Mouse (Mus musculus): ENCODE measurements around the gene Eed. TPM values are rescaled to one million over a fixed set of nuclear protein-coding genes. Genes with fewer than 3 reads are reported as not detected.

Eed gene
- polyA plus RNA-seq, 2 experiments = 32.3 to 34.1 TPM

DNA sequence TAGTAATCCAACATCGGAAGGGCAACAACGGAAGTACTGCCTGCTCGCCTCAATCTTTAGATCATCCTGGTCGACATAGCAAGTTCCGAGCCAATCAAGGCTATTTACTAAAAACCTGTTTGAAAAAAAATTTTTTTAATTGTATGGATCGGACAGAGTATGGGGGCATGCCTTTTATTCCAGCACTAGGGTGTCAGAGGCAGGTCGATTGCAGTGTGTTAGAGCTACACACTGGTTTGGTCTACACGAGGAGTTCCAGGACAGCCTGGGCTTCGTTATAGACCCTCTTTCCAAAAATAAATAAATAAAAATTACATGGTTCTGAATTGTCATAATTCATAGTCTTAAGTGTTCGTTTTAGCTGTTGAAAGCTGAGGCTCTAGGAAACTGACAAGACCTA lies 774 bp upstream of the Eed start:
- Histone ChIP-seq H3K27ac (peak overlapping the region; percentile 13), H3K36me3 (replicated peaks; ENCODE audit: control insufficient read depth, insufficient read depth, low read depth) (peaks cover 5% of the 10 kb centered on the region), H3K9ac (replicated peaks) (peak overlapping the region; percentile 70), H3K27me3 (ENCODE audit: control insufficient read depth, insufficient read depth, low read length) (no peaks in the 10 kb centered on the region), H3K4me1 (replicated peaks; ENCODE audit: control insufficient read depth in 2 of 2, insufficient read depth in 2 of 2, low read length in 1 of 2) (peaks cover 3 to 12% of the 10 kb centered on the region in 2 experiments), H3K4me2 (ENCODE audit: low read depth) (peak overlapping the region; percentile 72), H3K9me3 (ENCODE audit: control insufficient read depth, low read length) (no peaks in the 10 kb centered on the region), H3K4me3 (ENCODE audit: insufficient read depth in 1 of 2, low read depth in 2 of 2, low read length in 2 of 2) (peak overlapping the region; percentile 50 to 92)
- 11% methylated on average over 10 of the region's 10 CpGs for WGBS (ENCODE audit: insufficient replicate concordance)
- no peak for DNase-seq (ENCODE audit: low read depth in 3 of 3, low spot score in 3 of 3)
- ATAC-seq (ENCODE audit: insufficient read depth) = no peak
- TF ChIP-seq EP300 (IDR thresholded peaks at IDR 0.05; ENCODE audit: low read depth) (no peak), CTCF (IDR thresholded peaks at IDR 0.05; ENCODE audit: low read depth) (no peak)

DNA sequence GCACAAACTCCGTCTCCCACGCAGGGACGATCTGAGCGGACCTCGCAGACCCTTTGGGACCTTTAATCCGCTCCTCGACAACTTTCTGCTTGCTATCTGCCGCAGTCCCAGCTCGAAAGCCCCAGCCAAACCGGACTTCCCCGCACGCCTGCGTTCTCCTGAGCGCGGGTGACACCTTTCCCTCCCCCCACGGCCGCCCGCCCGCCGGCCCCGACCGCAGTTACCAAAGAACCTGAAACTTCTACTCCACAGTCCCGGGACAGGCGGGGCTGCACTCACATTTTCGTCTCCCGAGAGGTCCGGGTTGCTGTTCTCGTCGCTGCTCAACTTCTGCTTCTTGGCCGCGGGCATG lies 674 bp downstream of the Eed start:
- no peak for DNase-seq (ENCODE audit: low read depth in 3 of 3, low spot score in 3 of 3)
- under 1% methylated on average over 31 of the region's 31 CpGs for WGBS (ENCODE audit: insufficient replicate concordance)
- peak overlapping the region; percentile 91 for H3K9ac ChIP-seq (replicated peaks)
- peak overlapping the region; percentile 89 for H3K27ac ChIP-seq
- no peaks in the 10 kb centered on the region for H3K9me3 ChIP-seq (ENCODE audit: control insufficient read depth, low read length)
- TF ChIP-seq CTCF (IDR thresholded peaks at IDR 0.05; ENCODE audit: low read depth) = no peak
- no peak for TF ChIP-seq EP300 (IDR thresholded peaks at IDR 0.05; ENCODE audit: low read depth)
- peak; percentile 45 for ATAC-seq (ENCODE audit: insufficient read depth)
- H3K36me3 ChIP-seq (replicated peaks; ENCODE audit: control insufficient read depth, insufficient read depth, low read depth) = peaks cover 17% of the 10 kb centered on the region
- peaks cover 3 to 11% of the 10 kb centered on the region in 2 experiments for H3K4me1 ChIP-seq (replicated peaks; ENCODE audit: control insufficient read depth in 2 of 2, insufficient read depth in 2 of 2, low read length in 1 of 2)
- peak overlapping the region; percentile 72 for H3K4me2 ChIP-seq (ENCODE audit: low read depth)
- no peaks in the 10 kb centered on the region for H3K27me3 ChIP-seq (ENCODE audit: control insufficient read depth, insufficient read depth, low read length)
- peak overlapping the region; percentile 86 to 92 for H3K4me3 ChIP-seq (ENCODE audit: insufficient read depth in 1 of 2, low read depth in 2 of 2, low read length in 2 of 2)

- H3K4me2 ChIP-seq (ENCODE audit: low read depth) = peak overlapping the region; percentile 72
- TF ChIP-seq EP300 (IDR thresholded peaks at IDR 0.05; ENCODE audit: low read depth) (no peak), CTCF (IDR thresholded peaks at IDR 0.05; ENCODE audit: low read depth) (no peak)
- H3K27ac ChIP-seq = peak overlapping the region; percentile 89
- no peaks in the 10 kb centered on the region for H3K27me3 ChIP-seq (ENCODE audit: control insufficient read depth, insufficient read depth, low read length)
- peak overlapping the region; percentile 86 to 92 for H3K4me3 ChIP-seq (ENCODE audit: insufficient read depth in 1 of 2, low read depth in 2 of 2, low read length in 2 of 2)
- 3% methylated on average over 23 of the region's 23 CpGs for WGBS (ENCODE audit: insufficient replicate concordance)
- ATAC-seq (ENCODE audit: insufficient read depth) = no peak
- peak overlapping the region; percentile 91 for H3K9ac ChIP-seq (replicated peaks)
- H3K36me3 ChIP-seq (replicated peaks; ENCODE audit: control insufficient read depth, insufficient read depth, low read depth) = peaks cover 19% of the 10 kb centered on the region
- H3K4me1 ChIP-seq (replicated peaks; ENCODE audit: control insufficient read depth in 2 of 2, insufficient read depth in 2 of 2, low read length in 1 of 2) = peaks cover 3 to 11% of the 10 kb centered on the region in 2 experiments
- no peak for DNase-seq (ENCODE audit: low read depth in 3 of 3, low spot score in 3 of 3)
- H3K9me3 ChIP-seq (ENCODE audit: control insufficient read depth, low read length) = no peaks in the 10 kb centered on the region
Measured at GRCm38 (mm10) chr7:89979432-89980130, 1.2 kb downstream of the Eed start.

DNA sequence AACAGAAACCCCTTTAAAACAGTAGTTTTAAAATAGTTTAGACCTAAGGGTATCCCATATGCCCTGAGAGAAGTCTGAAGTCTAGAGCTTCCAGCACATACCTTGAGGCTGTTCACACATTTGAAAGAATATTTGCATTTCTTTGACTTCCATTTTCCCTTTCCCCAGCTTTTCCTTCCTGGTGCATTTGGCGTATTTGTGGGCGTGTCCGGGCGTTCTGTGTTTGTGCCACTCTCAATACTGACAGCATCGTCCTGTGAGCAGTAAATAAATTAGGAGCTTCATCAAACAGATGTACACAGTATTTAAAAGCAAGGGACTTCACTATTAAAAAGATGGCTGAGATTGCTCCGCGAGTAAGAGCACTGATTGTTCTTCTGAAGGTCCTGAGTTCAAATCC lies 4.0 kb downstream of the Eed start:
- 93% methylated on average over 7 of the region's 7 CpGs for WGBS (ENCODE audit: insufficient replicate concordance)
- DNase-seq (ENCODE audit: low read depth in 3 of 3, low spot score in 3 of 3) (no peak), ATAC-seq (ENCODE audit: insufficient read depth) (no peak)
- H3K4me2 ChIP-seq (ENCODE audit: low read depth) = no peak overlapping the region
- TF ChIP-seq EP300 (IDR thresholded peaks at IDR 0.05; ENCODE audit: low read depth) = no peak
- TF ChIP-seq CTCF (IDR thresholded peaks at IDR 0.05; ENCODE audit: low read depth) = no peak
- H3K27ac ChIP-seq = no peak overlapping the region
- no peak overlapping the region for H3K9ac ChIP-seq (replicated peaks)
- no peak overlapping the region for H3K4me3 ChIP-seq (ENCODE audit: insufficient read depth in 1 of 2, low read depth in 2 of 2, low read length in 2 of 2)
- peaks cover 3 to 9% of the 10 kb centered on the region in 2 experiments for H3K4me1 ChIP-seq (replicated peaks; ENCODE audit: control insufficient read depth in 2 of 2, insufficient read depth in 2 of 2, low read length in 1 of 2)
- no peaks in the 10 kb centered on the region for H3K9me3 ChIP-seq (ENCODE audit: control insufficient read depth, low read length)
- H3K27me3 ChIP-seq (ENCODE audit: control insufficient read depth, insufficient read depth, low read length) = no peaks in the 10 kb centered on the region
- peaks cover 37% of the 10 kb centered on the region for H3K36me3 ChIP-seq (replicated peaks; ENCODE audit: control insufficient read depth, insufficient read depth, low read depth)

DNA sequence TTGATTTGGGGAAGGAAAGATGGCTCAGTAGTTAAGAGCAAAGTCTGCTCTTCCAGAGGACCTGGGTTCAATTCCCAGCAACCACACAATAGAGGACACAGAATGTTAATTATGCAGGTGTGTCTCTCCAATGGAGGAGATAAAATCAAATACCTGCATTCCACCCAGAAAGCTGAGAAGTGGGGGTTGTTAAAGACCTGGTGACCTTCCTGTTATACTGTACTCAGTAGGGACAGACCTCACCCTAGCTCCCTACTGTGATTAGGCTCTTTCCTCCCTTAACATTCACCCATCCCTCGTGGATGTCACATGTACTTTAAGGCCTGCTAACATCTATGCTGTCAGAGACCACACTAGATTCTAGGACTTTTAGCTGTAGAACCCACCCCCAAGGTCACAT lies 5.2 kb downstream of the Eed start:
- WGBS (ENCODE audit: insufficient replicate concordance) = 65% methylated on average over 1 of the region's 1 CpGs
- no peak for ATAC-seq (ENCODE audit: insufficient read depth)
- no peak overlapping the region for H3K9ac ChIP-seq (replicated peaks)
- no peaks in the 10 kb centered on the region for H3K27me3 ChIP-seq (ENCODE audit: control insufficient read depth, insufficient read depth, low read length)
- H3K36me3 ChIP-seq (replicated peaks; ENCODE audit: control insufficient read depth, insufficient read depth, low read depth) = peaks cover 41% of the 10 kb centered on the region
- no peak for DNase-seq (ENCODE audit: low read depth in 3 of 3, low spot score in 3 of 3)
- H3K27ac ChIP-seq = no peak overlapping the region
- H3K4me3 ChIP-seq (ENCODE audit: insufficient read depth in 1 of 2, low read depth in 2 of 2, low read length in 2 of 2) = no peak overlapping the region
- H3K4me1 ChIP-seq (replicated peaks; ENCODE audit: control insufficient read depth in 2 of 2, insufficient read depth in 2 of 2, low read length in 1 of 2) = peaks cover 0 to 5% of the 10 kb centered on the region in 2 experiments; a peak in 3 of 4 replicates
- TF ChIP-seq CTCF (IDR thresholded peaks at IDR 0.05; ENCODE audit: low read depth) (no peak), EP300 (IDR thresholded peaks at IDR 0.05; ENCODE audit: low read depth) (no peak)
- no peak overlapping the region for H3K4me2 ChIP-seq (ENCODE audit: low read depth)
- no peaks in the 10 kb centered on the region for H3K9me3 ChIP-seq (ENCODE audit: control insufficient read depth, low read length)
